Mouse (Mus musculus): ENCODE measurements around the gene Il1rl2.

- TF ChIP-seq EP300 (IDR thresholded peaks at IDR 0.05; ENCODE audit: low read depth) (peak; percentile 80), CTCF (IDR thresholded peaks at IDR 0.05; ENCODE audit: low read depth) (no peak)
Observed at GRCm38 (mm10) chr1:40298053-40298452, 26.4 kb upstream of the Il1rl2 start.

All from liver, postnatal 0 days (tissue).